Mouse (Mus musculus): ENCODE results near the gene Nmral1. TPM values are rescaled to one million over a fixed set of nuclear protein-coding genes. Genes with fewer than 3 reads are reported as not detected.
"Not testable (repeated sequence)": the region's sequence is repeated elsewhere in the genome, so short reads cannot be mapped to it uniquely, and the experiment has no call there.

Nmral1 gene
- polyA plus RNA-seq, 1 experiment = 45.1 TPM

DNA sequence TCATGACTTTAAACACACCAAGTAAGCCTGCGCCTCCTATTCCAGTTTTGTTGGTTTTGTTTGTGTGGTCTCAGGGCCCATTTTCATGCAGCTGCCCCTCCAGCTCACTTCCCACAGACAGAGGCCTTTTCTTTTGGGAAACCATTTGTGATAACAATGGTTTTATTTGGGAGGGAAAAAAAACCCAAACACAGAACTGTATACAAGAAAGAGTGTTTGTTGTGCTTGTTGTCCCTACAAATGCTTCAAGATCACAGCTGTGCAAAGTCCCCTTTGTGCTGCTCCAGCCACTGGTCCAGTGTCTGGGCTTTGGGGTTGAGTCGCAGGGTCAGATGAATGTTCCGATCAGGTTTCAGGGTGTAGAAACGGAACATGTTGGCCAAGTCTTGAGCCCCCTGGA, 8.0 kb downstream of the Nmral1 start:
- Histone ChIP-seq H3K4me3 (ENCODE audit: insufficient read depth, poor library complexity, severe bottlenecking) (no peak overlapping the region), H3ac (ENCODE audit: control insufficient read depth, insufficient read length, low read depth) (no peak overlapping the region), H3K79me2 (ENCODE audit: control insufficient read depth, insufficient read depth) (no peaks in the 10 kb centered on the region), H3K79me3 (ENCODE audit: low read depth) (no peaks in the 10 kb centered on the region), H3K27me3 (ENCODE audit: control insufficient read depth, insufficient read depth, insufficient read length) (no peaks in the 10 kb centered on the region), H3K36me3 (ENCODE audit: control insufficient read depth, insufficient read depth) (peaks cover 80% of the 10 kb centered on the region)
- no peak for TF ChIP-seq FOSL1 (IDR thresholded peaks at IDR 0.05; ENCODE audit: insufficient read depth, low read length, poor library complexity, severe bottlenecking)
- TF ChIP-seq MAX (IDR thresholded peaks at IDR 0.05) = no peak
- no peak for TF ChIP-seq CTCF (IDR thresholded peaks at IDR 0.05; ENCODE audit: control insufficient read depth, insufficient read depth, insufficient read length)
- no peak for TF ChIP-seq MYOG (IDR thresholded peaks at IDR 0.05; ENCODE audit: control insufficient read depth, extremely low read depth, insufficient read length)
- no peak for TF ChIP-seq MYOD1 (IDR thresholded peaks at IDR 0.05; ENCODE audit: control insufficient read depth, insufficient read length, low read depth)
- TF ChIP-seq CEBPB (IDR thresholded peaks at IDR 0.05; ENCODE audit: low read depth) = no peak
- no peak for TF ChIP-seq USF1 (IDR thresholded peaks at IDR 0.05; ENCODE audit: low read depth)

DNA sequence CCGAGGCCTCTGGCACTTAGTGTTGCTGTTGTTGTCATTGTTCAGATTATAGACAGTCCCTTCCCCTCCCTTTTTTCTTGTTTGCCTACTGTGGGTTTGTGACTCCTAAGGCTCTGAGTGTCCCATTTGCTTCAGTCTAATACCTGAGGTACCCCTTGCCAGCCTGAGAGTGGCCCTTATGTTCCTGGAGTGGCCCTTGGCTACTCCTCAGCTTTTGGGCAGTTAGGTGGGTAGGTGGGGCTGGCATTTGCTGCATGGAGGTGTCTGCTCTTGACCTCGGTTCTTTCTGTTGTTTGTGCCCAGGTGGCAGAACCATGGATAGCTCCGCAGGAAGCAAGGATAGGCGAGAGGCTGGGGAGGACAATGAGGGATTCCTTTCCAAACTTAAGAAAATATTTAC, 13.6 kb downstream of the Nmral1 start:
- Histone ChIP-seq H3ac (ENCODE audit: control insufficient read depth, insufficient read length, low read depth) (no peak overlapping the region), H3K4me3 (ENCODE audit: insufficient read depth, poor library complexity, severe bottlenecking) (no peak overlapping the region), H3K79me2 (ENCODE audit: control insufficient read depth, insufficient read depth) (no peaks in the 10 kb centered on the region), H3K27me3 (ENCODE audit: control insufficient read depth, insufficient read depth, insufficient read length) (no peaks in the 10 kb centered on the region), H3K79me3 (ENCODE audit: low read depth) (no peaks in the 10 kb centered on the region), H3K36me3 (ENCODE audit: control insufficient read depth, insufficient read depth) (peaks cover 83% of the 10 kb centered on the region)
- TF ChIP-seq USF1 (IDR thresholded peaks at IDR 0.05; ENCODE audit: low read depth) (no peak), CTCF (IDR thresholded peaks at IDR 0.05; ENCODE audit: control insufficient read depth, insufficient read depth, insufficient read length) (no peak), CEBPB (IDR thresholded peaks at IDR 0.05; ENCODE audit: low read depth) (no peak), MYOG (IDR thresholded peaks at IDR 0.05; ENCODE audit: control insufficient read depth, extremely low read depth, insufficient read length) (no peak), FOSL1 (IDR thresholded peaks at IDR 0.05; ENCODE audit: insufficient read depth, low read length, poor library complexity, severe bottlenecking) (no peak), MYOD1 (IDR thresholded peaks at IDR 0.05; ENCODE audit: control insufficient read depth, insufficient read length, low read depth) (no peak), MAX (IDR thresholded peaks at IDR 0.05) (no peak)

DNA sequence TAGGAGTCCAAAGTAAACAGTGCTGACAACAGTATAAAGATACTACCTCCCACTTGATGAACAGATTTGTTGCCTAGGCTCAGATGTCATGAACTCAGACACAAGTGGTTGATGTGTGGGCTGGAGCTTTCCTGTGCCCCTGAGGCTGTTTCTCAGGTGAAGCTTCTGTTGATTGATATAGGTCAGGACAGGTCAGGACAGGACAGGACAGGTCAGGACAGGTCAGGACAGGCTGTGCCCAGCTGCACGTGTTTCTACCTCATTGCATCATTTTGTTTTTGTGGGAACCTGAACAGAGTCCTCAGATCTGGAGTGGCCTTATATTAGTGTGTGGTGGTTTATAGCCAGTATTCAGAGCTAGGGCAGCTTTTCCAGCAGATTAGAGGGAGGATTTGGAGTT, 16.5 kb downstream of the Nmral1 start:
- peaks cover 64% of the 10 kb centered on the region for H3K36me3 ChIP-seq (ENCODE audit: control insufficient read depth, insufficient read depth)

DNA sequence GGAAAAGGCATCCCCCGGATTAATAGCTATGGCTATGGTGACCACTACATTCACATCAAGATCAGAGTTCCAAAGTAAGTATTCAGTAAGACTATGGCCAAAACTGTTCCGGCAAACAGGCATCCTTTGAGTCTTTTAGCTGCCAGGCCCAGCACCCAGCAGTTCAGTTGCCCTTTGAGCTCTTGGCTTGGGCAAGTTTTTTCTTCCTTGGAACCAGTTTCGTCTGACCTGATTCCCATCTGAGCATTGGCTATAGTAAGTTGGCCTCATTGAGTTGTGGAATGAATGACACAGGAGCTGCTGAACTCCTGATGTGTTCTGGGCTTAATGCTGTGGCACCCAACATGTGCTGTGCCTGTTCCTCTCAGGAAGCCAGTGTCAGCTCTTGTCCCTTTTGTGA, 17.9 kb downstream of the Nmral1 start:
- TF ChIP-seq MYOD1 (IDR thresholded peaks at IDR 0.05; ENCODE audit: control insufficient read depth, insufficient read length, low read depth) (no peak), CEBPB (IDR thresholded peaks at IDR 0.05; ENCODE audit: low read depth) (no peak), FOSL1 (IDR thresholded peaks at IDR 0.05; ENCODE audit: insufficient read depth, low read length, poor library complexity, severe bottlenecking) (no peak), MYOG (IDR thresholded peaks at IDR 0.05; ENCODE audit: control insufficient read depth, extremely low read depth, insufficient read length) (no peak), USF1 (IDR thresholded peaks at IDR 0.05; ENCODE audit: low read depth) (no peak), CTCF (IDR thresholded peaks at IDR 0.05; ENCODE audit: control insufficient read depth, insufficient read depth, insufficient read length) (no peak), MAX (IDR thresholded peaks at IDR 0.05) (no peak)
- Histone ChIP-seq H3K27me3 (ENCODE audit: control insufficient read depth, insufficient read depth, insufficient read length) (no peaks in the 10 kb centered on the region), H3K79me3 (ENCODE audit: low read depth) (no peaks in the 10 kb centered on the region), H3K4me3 (ENCODE audit: insufficient read depth, poor library complexity, severe bottlenecking) (no peak overlapping the region), H3K79me2 (ENCODE audit: control insufficient read depth, insufficient read depth) (no peaks in the 10 kb centered on the region), H3ac (ENCODE audit: control insufficient read depth, insufficient read length, low read depth) (no peak overlapping the region), H3K36me3 (ENCODE audit: control insufficient read depth, insufficient read depth) (peaks cover 65% of the 10 kb centered on the region)

More for the DNA sequence above, 16.5 kb downstream of the Nmral1 start:
- no peaks in the 10 kb centered on the region for H3K27me3 ChIP-seq (ENCODE audit: control insufficient read depth, insufficient read depth, insufficient read length)
- no peaks in the 10 kb centered on the region for H3K79me2 ChIP-seq (ENCODE audit: control insufficient read depth, insufficient read depth)
- no peaks in the 10 kb centered on the region for H3K79me3 ChIP-seq (ENCODE audit: low read depth)
- H3ac ChIP-seq (ENCODE audit: control insufficient read depth, insufficient read length, low read depth) = no peak overlapping the region
- no peak overlapping the region for H3K4me3 ChIP-seq (ENCODE audit: insufficient read depth, poor library complexity, severe bottlenecking)
- TF ChIP-seq CTCF (IDR thresholded peaks at IDR 0.05; ENCODE audit: control insufficient read depth, insufficient read depth, insufficient read length) (no peak), MYOG (IDR thresholded peaks at IDR 0.05; ENCODE audit: control insufficient read depth, extremely low read depth, insufficient read length) (no peak), MYOD1 (IDR thresholded peaks at IDR 0.05; ENCODE audit: control insufficient read depth, insufficient read length, low read depth) (no peak)

DNA sequence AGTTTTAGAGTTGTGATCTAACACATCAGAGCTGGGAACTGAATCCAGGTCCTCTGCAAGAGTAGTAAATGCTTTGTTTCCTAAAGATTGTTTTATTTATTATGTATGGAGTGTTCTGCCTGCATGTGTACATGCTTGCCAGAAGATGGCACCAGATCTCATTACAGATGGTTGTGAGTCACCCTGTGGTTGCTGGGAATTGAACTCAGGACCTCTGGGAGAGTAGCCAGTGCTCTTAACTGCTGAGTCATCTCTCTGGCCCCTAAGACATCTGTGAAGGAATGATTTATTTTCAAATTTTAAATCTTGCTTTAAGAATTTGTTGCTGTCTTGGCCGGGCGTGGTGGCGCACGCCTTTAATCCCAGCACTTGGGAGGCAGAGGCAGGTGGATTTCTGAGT, 29.8 kb downstream of the Nmral1 start:
- H3K4me3 ChIP-seq (ENCODE audit: insufficient read depth, poor library complexity, severe bottlenecking); H3ac ChIP-seq (ENCODE audit: control insufficient read depth, insufficient read length, low read depth); H3K27me3 ChIP-seq (ENCODE audit: control insufficient read depth, insufficient read depth, insufficient read length): not testable (repeated sequence)
- H3K79me3 ChIP-seq (ENCODE audit: low read depth) = peaks cover 21% of the 10 kb centered on the region
- peaks cover 18% of the 10 kb centered on the region for H3K79me2 ChIP-seq (ENCODE audit: control insufficient read depth, insufficient read depth)
- peaks cover 72% of the 10 kb centered on the region for H3K36me3 ChIP-seq (ENCODE audit: control insufficient read depth, insufficient read depth)

DNA sequence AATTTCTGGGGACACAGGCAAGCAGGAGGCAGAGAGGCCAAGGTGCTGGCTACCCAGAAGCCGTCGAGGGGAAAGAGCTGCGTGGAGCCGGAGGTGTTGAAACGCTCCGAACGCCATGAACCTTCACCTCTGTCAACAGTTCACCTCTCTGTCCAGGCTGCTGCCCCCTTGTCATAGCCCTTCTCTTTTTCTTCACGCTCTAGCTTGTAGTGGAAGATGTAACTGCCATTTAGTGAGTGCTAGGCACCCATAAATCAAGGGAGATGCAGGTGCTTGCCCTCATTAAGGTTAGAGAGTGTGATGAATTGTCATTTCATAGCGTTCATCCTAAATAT, 34.7 kb downstream of the Nmral1 start:
- H3K79me3 ChIP-seq (ENCODE audit: low read depth) = peaks cover 24% of the 10 kb centered on the region
- TF ChIP-seq MYOG (IDR thresholded peaks at IDR 0.05; ENCODE audit: control insufficient read depth, extremely low read depth, insufficient read length) = no peak
- no peak for TF ChIP-seq MAX (IDR thresholded peaks at IDR 0.05)
- no peak for TF ChIP-seq FOSL1 (IDR thresholded peaks at IDR 0.05; ENCODE audit: insufficient read depth, low read length, poor library complexity, severe bottlenecking)
- TF ChIP-seq MYOD1 (IDR thresholded peaks at IDR 0.05; ENCODE audit: control insufficient read depth, insufficient read length, low read depth) = no peak
- TF ChIP-seq CTCF (IDR thresholded peaks at IDR 0.05; ENCODE audit: control insufficient read depth, insufficient read depth, insufficient read length) = no peak
- TF ChIP-seq USF1 (IDR thresholded peaks at IDR 0.05; ENCODE audit: low read depth) = no peak
- no peak for TF ChIP-seq CEBPB (IDR thresholded peaks at IDR 0.05; ENCODE audit: low read depth)
- H3K79me2 ChIP-seq (ENCODE audit: control insufficient read depth, insufficient read depth) = peaks cover 23% of the 10 kb centered on the region
- no peaks in the 10 kb centered on the region for H3K27me3 ChIP-seq (ENCODE audit: control insufficient read depth, insufficient read depth, insufficient read length)
- H3K36me3 ChIP-seq (ENCODE audit: control insufficient read depth, insufficient read depth) = peaks cover 27% of the 10 kb centered on the region
- peak overlapping the region; percentile 93 for H3ac ChIP-seq (ENCODE audit: control insufficient read depth, insufficient read length, low read depth)
- H3K4me3 ChIP-seq (ENCODE audit: insufficient read depth, poor library complexity, severe bottlenecking) = peak overlapping the region; percentile 92
